Mouse (Mus musculus): ENCODE measurements around the gene Bcan. TPM values are rescaled to one million over a fixed set of nuclear protein-coding genes. Genes with fewer than 3 reads are reported as not detected.

Bcan gene
- total and polyA plus RNA-seq, 3 experiments = 0.04 TPM; not detected in 2

- Histone ChIP-seq H3K9ac (ENCODE audit: insufficient read depth, low read depth) (no peak overlapping the region), H3K9me3 (replicated peaks; ENCODE audit: low read length) (no peaks in the 10 kb centered on the region), H3K27ac (ENCODE audit: insufficient read depth, low read depth) (no peak overlapping the region), H3K4me2 (ENCODE audit: insufficient read depth, low read depth, poor library complexity, severe bottlenecking) (no peak overlapping the region), H3K4me1 (ENCODE audit: control insufficient read depth in 1 of 2, insufficient read depth in 2 of 2) (peaks cover 22 to 75% of the 10 kb centered on the region in 2 experiments), H3K36me3 (replicated peaks in 1 of 2; ENCODE audit: control insufficient read depth in 1 of 2, insufficient read depth in 1 of 2, low read length in 1 of 2) (no peaks in the 10 kb centered on the region), H3K4me3 (replicated peaks in 1 of 3; ENCODE audit: low read depth in 2 of 3, low read length in 2 of 3, poor library complexity in 1 of 3) (no peak overlapping the region), H3K27me3 (replicated peaks) (peaks cover 29% of the 10 kb centered on the region), H3K79me2 (replicated peaks; ENCODE audit: control insufficient read depth, extremely low read depth, insufficient read depth, poor library complexity, severe bottlenecking) (no peaks in the 10 kb centered on the region)
- TF ChIP-seq ZNF384 (IDR thresholded peaks at IDR 0.05; ENCODE audit: low read depth, low read length) (no peak), MXI1 (IDR thresholded peaks at IDR 0.05; ENCODE audit: low read depth, low read length) (no peak), IRF4 (IDR thresholded peaks at IDR 0.05; ENCODE audit: low read depth, low read length) (no peak), SMC3 (IDR thresholded peaks at IDR 0.05; ENCODE audit: low read depth, low read length) (no peak), MEF2A (IDR thresholded peaks at IDR 0.05; ENCODE audit: borderline replicate concordance, low read depth, low read length) (no peak), POLR2AphosphoS2 (IDR thresholded peaks at IDR 0.05; ENCODE audit: low read depth, low read length) (no peak)
- DNase-seq (ENCODE audit: extremely low read depth) = no peak
- in situ Hi-C loops (cut with MboI; ENCODE audit: low pct_ligation_motif_present, low pct_unique_long_range_greater_than_20kb, low sequenced_read_pairs) (loop anchor here (5.0 kb wide), 1 partner anchor 37 kb away; no protein-coding TSS in a partner anchor), dilution Hi-C loops (cut with MboI; ENCODE audit: extremely low pct_ligation_motif_present, extremely low pct_unique_long_range_greater_than_20kb, low sequenced_read_pairs) (no loop called here)
Measured at GRCm38 (mm10) chr3:87979493-87979892, 20.5 kb downstream of the Bcan start.

GRCm38 (mm10) chr3:87974381-87974987, 25.5 kb downstream of the Bcan start:
- no peaks in the 10 kb centered on the region for H3K79me2 ChIP-seq (replicated peaks; ENCODE audit: control insufficient read depth, extremely low read depth, insufficient read depth, poor library complexity, severe bottlenecking)
- H3K4me3 ChIP-seq (replicated peaks in 1 of 3; ENCODE audit: low read depth in 2 of 3, low read length in 2 of 3, poor library complexity in 1 of 3) = no peak overlapping the region
- H3K36me3 ChIP-seq (replicated peaks in 1 of 2; ENCODE audit: control insufficient read depth in 1 of 2, insufficient read depth in 1 of 2, low read length in 1 of 2) = no peaks in the 10 kb centered on the region
- H3K4me1 ChIP-seq (ENCODE audit: control insufficient read depth in 1 of 2, insufficient read depth in 2 of 2) = peaks cover 2 to 55% of the 10 kb centered on the region in 2 experiments; a peak in 2 of 4 replicates
- no peak for DNase-seq (ENCODE audit: extremely low read depth)
- H3K4me2 ChIP-seq (ENCODE audit: insufficient read depth, low read depth, poor library complexity, severe bottlenecking) = no peak overlapping the region
- H3K27ac ChIP-seq (ENCODE audit: insufficient read depth, low read depth) = no peak overlapping the region
- H3K9ac ChIP-seq (ENCODE audit: insufficient read depth, low read depth) = no peak overlapping the region
- TF ChIP-seq NELFE (IDR thresholded peaks at IDR 0.05; ENCODE audit: low read depth, low read length) = no peak
- no peak for TF ChIP-seq MEF2A (IDR thresholded peaks at IDR 0.05; ENCODE audit: borderline replicate concordance, low read depth, low read length)
- TF ChIP-seq SMC3 (IDR thresholded peaks at IDR 0.05; ENCODE audit: low read depth, low read length) = no peak
- no peak for TF ChIP-seq JUND (conservative IDR thresholded peaks at IDR 0.05; ENCODE audit: low read depth, low read length)
- TF ChIP-seq TBP (conservative IDR thresholded peaks at IDR 0.05; ENCODE audit: low read depth, low read length) = no peak
- no peak for TF ChIP-seq RCOR1 (conservative IDR thresholded peaks at IDR 0.05; ENCODE audit: low read depth, low read length)
- TF ChIP-seq SIN3A (IDR thresholded peaks at IDR 0.05; ENCODE audit: low read length) = no peak
- TF ChIP-seq RAD21 (IDR thresholded peaks at IDR 0.05; ENCODE audit: low read depth, low read length) = no peak
- no peak for TF ChIP-seq MAFK (IDR thresholded peaks at IDR 0.05; ENCODE audit: insufficient replicate concordance, low read length)
- no peak for TF ChIP-seq MAZ (IDR thresholded peaks at IDR 0.05; ENCODE audit: low read depth, low read length)
- no peak for TF ChIP-seq POLR2A (IDR thresholded peaks at IDR 0.05; ENCODE audit: low read depth, low read length)
- no peak for TF ChIP-seq POLR2AphosphoS2 (IDR thresholded peaks at IDR 0.05; ENCODE audit: low read depth, low read length)
- no peak for TF ChIP-seq CHD1 (IDR thresholded peaks at IDR 0.05; ENCODE audit: low read depth, low read length)
- TF ChIP-seq CTCF (conservative IDR thresholded peaks at IDR 0.05 in 1 of 2, IDR thresholded peaks at IDR 0.05 in 1 of 2; ENCODE audit: low read depth in 2 of 2, low read length in 2 of 2) = no peak
- H3K9me3 ChIP-seq (replicated peaks; ENCODE audit: low read length) = peaks cover 8% of the 10 kb centered on the region
- H3K27me3 ChIP-seq (replicated peaks) = peaks cover 39% of the 10 kb centered on the region
- dilution Hi-C loops (cut with MboI; ENCODE audit: extremely low pct_ligation_motif_present, extremely low pct_unique_long_range_greater_than_20kb, low sequenced_read_pairs) (no loop called here), in situ Hi-C loops (cut with MboI; ENCODE audit: low pct_ligation_motif_present, low pct_unique_long_range_greater_than_20kb, low sequenced_read_pairs) (no loop called here)
